Mouse (Mus musculus): ENCODE results near the gene Golph3l. TPM values are rescaled to one million over a fixed set of nuclear protein-coding genes. Genes with fewer than 3 reads are reported as not detected.
"Not testable (repeated sequence)": the region's sequence is repeated elsewhere in the genome, so short reads cannot be mapped to it uniquely, and the experiment has no call there.

Golph3l gene
- total RNA-seq, 1 experiment = 16.2 TPM

GRCm38 (mm10) chr3:95652871-95653270 lies 64.1 kb downstream of the Golph3l start:
- Histone ChIP-seq H3K9me3 (ENCODE audit: control insufficient read depth, insufficient read depth, low read depth, low read length) (no peaks in the 10 kb centered on the region), H3K27ac (ENCODE audit: insufficient read depth, low read depth, low read length, poor library complexity, severe bottlenecking) (peak overlapping the region; percentile 99), H3K9ac (ENCODE audit: insufficient read depth, low read depth, low read length, poor library complexity, severe bottlenecking) (peak overlapping the region; percentile 72; the same call in 1 of the 2 replicates), H3K4me3 (ENCODE audit: insufficient read depth in 1 of 2, low read depth in 1 of 2, low read length in 2 of 2, poor library complexity in 1 of 2, severe bottlenecking in 1 of 2) (peak overlapping the region in 1 of 2 experiments; percentile 41; a peak in 1 of 4 replicates), H3K36me3 (ENCODE audit: control insufficient read depth, insufficient read depth, low read length, poor library complexity, severe bottlenecking) (no peaks in the 10 kb centered on the region), H3K4me1 (ENCODE audit: control insufficient read depth in 2 of 2, insufficient read depth in 2 of 2, low read length in 2 of 2, poor library complexity in 1 of 2) (peaks cover 16 to 30% of the 10 kb centered on the region in 2 experiments; a peak in 3 of 4 replicates)
- TF ChIP-seq CHD2 (IDR thresholded peaks at IDR 0.05; ENCODE audit: low read depth, low read length) (peak; percentile 79; the same call in 1 of the 2 replicates), ZC3H11A (IDR thresholded peaks at IDR 0.05; ENCODE audit: borderline replicate concordance, low read depth, low read length) (no peak), MAFK (IDR thresholded peaks at IDR 0.05; ENCODE audit: insufficient read depth, low read depth, low read length) (peak; percentile 44; the same call in 1 of the 2 replicates)
- no peak for DNase-seq (ENCODE audit: low read depth, low spot score)
- in situ Hi-C loops (cut with MboI; ENCODE audit: low sequenced_read_pairs in 2 of 2, unreplicated experiment in 2 of 2) = no loop called here

- TF ChIP-seq ZC3H11A (IDR thresholded peaks at IDR 0.05; ENCODE audit: borderline replicate concordance, low read depth, low read length) (no peak), CHD2 (IDR thresholded peaks at IDR 0.05; ENCODE audit: low read depth, low read length) (0 out of 2 replicates have a peak, but pooled peaks have one; percentile 21), ZNF384 (IDR thresholded peaks at IDR 0.05; ENCODE audit: low read depth, low read length) (0 out of 2 replicates have a peak, but pooled peaks have one; percentile 40)
- Histone ChIP-seq H3K27ac (ENCODE audit: insufficient read depth, low read depth, low read length, poor library complexity, severe bottlenecking) (peak overlapping the region; percentile 99), H3K36me3 (ENCODE audit: control insufficient read depth, insufficient read depth, low read length, poor library complexity, severe bottlenecking) (no peaks in the 10 kb centered on the region), H3K9ac (ENCODE audit: insufficient read depth, low read depth, low read length, poor library complexity, severe bottlenecking) (peak overlapping the region; percentile 71), H3K4me1 (ENCODE audit: control insufficient read depth in 2 of 2, insufficient read depth in 2 of 2, low read length in 2 of 2, poor library complexity in 1 of 2) (peaks cover 16 to 25% of the 10 kb centered on the region in 2 experiments; a peak in 3 of 4 replicates), H3K9me3 (ENCODE audit: control insufficient read depth, insufficient read depth, low read depth, low read length) (no peaks in the 10 kb centered on the region), H3K4me3 (ENCODE audit: insufficient read depth in 1 of 2, low read depth in 1 of 2, low read length in 2 of 2, poor library complexity in 1 of 2, severe bottlenecking in 1 of 2) (peak overlapping the region; percentile 6 to 27; a peak in 3 of 4 replicates)
- in situ Hi-C loops (cut with MboI; ENCODE audit: low sequenced_read_pairs in 2 of 2, unreplicated experiment in 2 of 2) = no loop called here
- DNase-seq (ENCODE audit: low read depth, low spot score) = no peak
Measured at GRCm38 (mm10) chr3:95653473-95654034, 64.8 kb downstream of the Golph3l start.

DNA sequence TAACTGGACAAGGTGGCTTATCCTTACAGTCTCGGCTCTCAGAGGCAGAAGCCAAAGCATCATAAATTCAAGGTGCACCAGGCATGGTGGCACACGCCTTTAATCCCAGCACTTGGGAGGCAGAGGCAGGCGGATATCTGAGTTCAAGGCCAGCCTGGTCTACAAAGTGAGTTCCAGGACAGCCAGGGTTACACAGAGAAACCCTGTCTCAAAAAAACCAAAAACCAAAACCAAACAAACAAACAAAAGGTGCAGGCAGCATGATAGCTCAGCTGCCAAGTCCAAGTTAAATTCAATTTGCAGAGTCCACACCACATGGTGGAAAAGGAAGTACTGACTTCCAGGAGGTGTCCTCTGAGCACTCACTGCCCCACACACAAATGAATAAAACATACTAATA lies 65.6 kb downstream of the Golph3l start:
- Histone ChIP-seq H3K4me1 (ENCODE audit: control insufficient read depth in 2 of 2, insufficient read depth in 2 of 2, low read length in 2 of 2, poor library complexity in 1 of 2) (peaks cover 16 to 24% of the 10 kb centered on the region in 2 experiments; a peak in 3 of 4 replicates), H3K9ac (ENCODE audit: insufficient read depth, low read depth, low read length, poor library complexity, severe bottlenecking) (peak overlapping the region; percentile 71; the same call in 1 of the 2 replicates), H3K27ac (ENCODE audit: insufficient read depth, low read depth, low read length, poor library complexity, severe bottlenecking) (peak overlapping the region; percentile 99)
- H3K36me3 ChIP-seq (ENCODE audit: control insufficient read depth, insufficient read depth, low read length, poor library complexity, severe bottlenecking); in situ Hi-C loops (cut with MboI; ENCODE audit: low sequenced_read_pairs in 2 of 2, unreplicated experiment in 2 of 2); DNase-seq (ENCODE audit: low read depth, low spot score); H3K4me3 ChIP-seq (ENCODE audit: insufficient read depth in 1 of 2, low read depth in 1 of 2, low read length in 2 of 2, poor library complexity in 1 of 2, severe bottlenecking in 1 of 2); H3K9me3 ChIP-seq (ENCODE audit: control insufficient read depth, insufficient read depth, low read depth, low read length): not testable (repeated sequence)

DNA sequence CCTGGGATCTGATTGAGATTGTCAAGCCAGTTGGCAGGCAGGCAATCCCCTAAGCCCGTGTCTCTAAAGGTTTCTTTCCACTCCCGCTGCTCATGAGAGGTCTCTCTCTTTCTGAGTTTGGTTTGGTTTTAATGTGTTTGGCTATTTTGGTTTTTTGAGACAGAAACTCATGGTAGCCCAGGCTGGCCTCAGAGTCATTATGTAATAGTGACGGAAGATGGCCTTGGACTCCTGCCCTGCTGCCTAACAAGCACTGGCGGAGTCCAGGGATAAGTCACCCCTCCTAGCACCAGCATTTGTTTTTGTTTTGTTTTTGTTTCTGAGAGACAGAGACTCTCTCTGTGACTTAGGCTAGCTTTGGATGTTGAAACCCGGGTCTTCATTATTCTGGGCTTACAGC lies 66.7 kb downstream of the Golph3l start:
- Histone ChIP-seq H3K9me3 (ENCODE audit: control insufficient read depth, insufficient read depth, low read depth, low read length) (no peaks in the 10 kb centered on the region), H3K4me1 (ENCODE audit: control insufficient read depth in 2 of 2, insufficient read depth in 2 of 2, low read length in 2 of 2, poor library complexity in 1 of 2) (peaks cover 12 to 23% of the 10 kb centered on the region in 2 experiments; a peak in 3 of 4 replicates), H3K27ac (ENCODE audit: insufficient read depth, low read depth, low read length, poor library complexity, severe bottlenecking) (peak overlapping the region; percentile 81), H3K4me3 (ENCODE audit: insufficient read depth in 1 of 2, low read depth in 1 of 2, low read length in 2 of 2, poor library complexity in 1 of 2, severe bottlenecking in 1 of 2) (no peak overlapping the region), H3K9ac (ENCODE audit: insufficient read depth, low read depth, low read length, poor library complexity, severe bottlenecking) (peak overlapping the region; percentile 17; the same call in 1 of the 2 replicates), H3K36me3 (ENCODE audit: control insufficient read depth, insufficient read depth, low read length, poor library complexity, severe bottlenecking) (peaks cover 15% of the 10 kb centered on the region)
- in situ Hi-C loops (cut with MboI; ENCODE audit: low sequenced_read_pairs in 2 of 2, unreplicated experiment in 2 of 2) = no loop called here
- no peak for TF ChIP-seq ZNF384 (IDR thresholded peaks at IDR 0.05; ENCODE audit: low read depth, low read length)
- no peak for TF ChIP-seq ZC3H11A (IDR thresholded peaks at IDR 0.05; ENCODE audit: borderline replicate concordance, low read depth, low read length)
- TF ChIP-seq CHD2 (IDR thresholded peaks at IDR 0.05; ENCODE audit: low read depth, low read length) = no peak
- TF ChIP-seq HCFC1 (IDR thresholded peaks at IDR 0.05; ENCODE audit: borderline replicate concordance, insufficient read depth, low read length) = no peak
- no peak for TF ChIP-seq MAFK (IDR thresholded peaks at IDR 0.05; ENCODE audit: insufficient read depth, low read depth, low read length)
- DNase-seq (ENCODE audit: low read depth, low spot score) = no peak

DNA sequence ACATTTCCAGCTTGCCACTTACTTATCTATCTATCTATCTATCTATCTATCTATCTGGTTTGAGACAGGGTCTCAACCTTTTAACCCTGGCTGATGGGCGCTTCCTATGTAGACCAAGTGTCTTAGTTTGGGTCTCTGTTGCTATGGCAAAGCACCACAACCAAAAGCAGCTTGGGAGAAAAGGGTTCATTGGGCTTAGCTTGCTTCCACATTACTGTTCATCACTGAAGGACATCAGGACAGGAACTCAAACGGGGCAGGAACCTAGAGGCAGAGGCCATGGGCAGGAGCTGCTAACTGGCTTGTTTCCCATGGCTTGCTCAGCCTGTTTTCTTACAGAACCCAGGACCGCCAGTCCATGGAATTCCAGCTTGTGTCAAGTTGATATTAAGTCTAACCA lies 68.4 kb downstream of the Golph3l start:
- in situ Hi-C loops (cut with MboI; ENCODE audit: low sequenced_read_pairs in 2 of 2, unreplicated experiment in 2 of 2) = no loop called here
- peaks cover 28% of the 10 kb centered on the region for H3K36me3 ChIP-seq (ENCODE audit: control insufficient read depth, insufficient read depth, low read length, poor library complexity, severe bottlenecking)
- H3K9me3 ChIP-seq (ENCODE audit: control insufficient read depth, insufficient read depth, low read depth, low read length) = no peaks in the 10 kb centered on the region
- H3K4me3 ChIP-seq (ENCODE audit: insufficient read depth in 1 of 2, low read depth in 1 of 2, low read length in 2 of 2, poor library complexity in 1 of 2, severe bottlenecking in 1 of 2) = peak overlapping the region in 1 of 2 experiments; percentile 97; a peak in 1 of 4 replicates
- H3K4me1 ChIP-seq (ENCODE audit: control insufficient read depth in 2 of 2, insufficient read depth in 2 of 2, low read length in 2 of 2, poor library complexity in 1 of 2) = peaks cover 6 to 16% of the 10 kb centered on the region in 2 experiments; a peak in 3 of 4 replicates
- no peak for TF ChIP-seq HCFC1 (IDR thresholded peaks at IDR 0.05; ENCODE audit: borderline replicate concordance, insufficient read depth, low read length)
- no peak for TF ChIP-seq CHD2 (IDR thresholded peaks at IDR 0.05; ENCODE audit: low read depth, low read length)
- no peak for TF ChIP-seq ZC3H11A (IDR thresholded peaks at IDR 0.05; ENCODE audit: borderline replicate concordance, low read depth, low read length)
- TF ChIP-seq MAFK (IDR thresholded peaks at IDR 0.05; ENCODE audit: insufficient read depth, low read depth, low read length) = no peak
- TF ChIP-seq ZNF384 (IDR thresholded peaks at IDR 0.05; ENCODE audit: low read depth, low read length) = no peak
- H3K27ac ChIP-seq (ENCODE audit: insufficient read depth, low read depth, low read length, poor library complexity, severe bottlenecking) = peak overlapping the region; percentile 81; the same call in 1 of the 2 replicates
- H3K9ac ChIP-seq (ENCODE audit: insufficient read depth, low read depth, low read length, poor library complexity, severe bottlenecking) = peak overlapping the region; percentile 80
- no peak for DNase-seq (ENCODE audit: low read depth, low spot score)

Measured in ES-E14 (cell line).